Mouse (Mus musculus) stomach, embryonic 14.5 days (tissue): ENCODE data around the gene Ank3. TPM values are rescaled to one million over a fixed set of nuclear protein-coding genes. Genes with fewer than 3 reads are reported as not detected.

Experiments used
- ATAC-seq: fragments of 200-750 bp; cut with Nextera tagmentation; 2 replicates; pipeline ENCODE4 v1.8.0; 2017; ENCODE audit warnings: low read depth, moderate TSS enrichment; ENCODE audit not compliant: insufficient number of reproducible peaks, insufficient read depth, low FRiP score
- H3K27ac ChIP-seq: fragments of 300-500 bp; sonication (generic); 2 replicates; pipeline ENCODE4 v1.5.1; 2014; ENCODE audit warnings: mild to moderate bottlenecking, low read length, moderate library complexity, mixed read lengths
- H3K27me3 ChIP-seq: fragments of 300-500 bp; sonication (generic); 2 replicates; pipeline ENCODE4 v1.6.1; 2014; ENCODE audit warnings: low read length, control low read depth, mixed read lengths; ENCODE audit not compliant: control insufficient read depth, insufficient read depth
- H3K36me3 ChIP-seq: fragments of 300-500 bp; sonication (generic); 2 replicates; pipeline ENCODE4 v1.6.1; 2014; ENCODE audit warnings: mild to moderate bottlenecking, control low read depth, low read length, moderate library complexity, mixed read lengths; ENCODE audit not compliant: control insufficient read depth, insufficient read depth
- H3K4me1 ChIP-seq: fragments of 300-500 bp; sonication (generic); 2 replicates; pipeline ENCODE4 v1.6.1; 2014; ENCODE audit warnings: low read length, control low read depth, mixed read lengths; ENCODE audit not compliant: control insufficient read depth, insufficient read depth
- H3K4me2 ChIP-seq: fragments of 300-500 bp; sonication (generic); replicated peaks from 2 replicates; pipeline ENCODE4 v1.6.1; 2014; ENCODE audit warnings: low read depth, low read length, control low read depth
- H3K4me3 ChIP-seq: fragments of 300-500 bp; sonication (generic); 2 replicates; pipeline ENCODE4 v1.5.1; 2014; ENCODE audit warnings: low read depth, low read length, control low read depth
- H3K9ac ChIP-seq: fragments of 300-500 bp; sonication (generic); replicated peaks from 2 replicates; pipeline ENCODE4 v1.6.1; 2014; ENCODE audit warnings: low read depth, mild to moderate bottlenecking, control low read depth, low read length, moderate library complexity, mixed read lengths
- H3K9me3 ChIP-seq: fragments of 300-500 bp; sonication (generic); 2 replicates; pipeline ENCODE4 v1.6.1; 2016; ENCODE audit warnings: low read depth, low read length, control low read depth; ENCODE audit not compliant: control insufficient read depth
- WGBS: fragments of 180-500 bp; shearing (Covaris S2); extraction: QIAGEN DNeasy Blood & Tissue Kit; methylation state at CpG from one replicate; pipeline ENCODE4 v1.1.7; 2014; 5-methylcytosine and 5-hydroxymethylcytosine counted together
- polyA plus RNA-seq: library from polyadenylated mRNA; unstranded; fragments of >200 nt; fragmentation: Nextera tagmentation; extraction: Ambion mirVana; gene quantifications from 2 replicates; pipeline ENCODE4 v1.2.1, GENCODE M21; 2014

Gene Ank3
- polyA plus RNA-seq, 1 experiment from 2014 or later: 46.1 TPM

- WGBS: 74% methylated on average over 7 of the region's 7 CpGs
- no peak for ATAC-seq
- H3K9ac ChIP-seq: no peak overlapping the region
- H3K27ac ChIP-seq: no peak overlapping the region
- H3K4me3 ChIP-seq: no peak overlapping the region
- H3K4me2 ChIP-seq: no peak overlapping the region
- H3K9me3 ChIP-seq: no peaks in the 10 kb centered on the region
- H3K27me3 ChIP-seq: no peaks in the 10 kb centered on the region
- no peaks in the 10 kb centered on the region for H3K4me1 ChIP-seq
- H3K36me3 ChIP-seq: peaks cover 4% of the 10 kb centered on the region; the same call in 1 of the 2 replicates
Measured at GRCm38 (mm10) chr10:69962976-69963375, 564.4 kb downstream of the Ank3 start.

GRCm38 (mm10) chr10:69964611-69965010 lies 566.0 kb downstream of the Ank3 start:
- H3K9me3 ChIP-seq: no peaks in the 10 kb centered on the region
- H3K9ac ChIP-seq: no peak overlapping the region
- no peak overlapping the region for H3K4me3 ChIP-seq
- WGBS: 10% methylated on average over 5 of the region's 5 CpGs
- ATAC-seq: no peak
- H3K36me3 ChIP-seq: no peaks in the 10 kb centered on the region
- no peaks in the 10 kb centered on the region for H3K4me1 ChIP-seq
- no peaks in the 10 kb centered on the region for H3K27me3 ChIP-seq
- no peak overlapping the region for H3K4me2 ChIP-seq
- no peak overlapping the region for H3K27ac ChIP-seq

- ATAC-seq: no peak
- WGBS: 78% methylated on average over 6 of the region's 6 CpGs
- Histone ChIP-seq H3K9me3 (no peaks in the 10 kb centered on the region), H3K36me3 (no peaks in the 10 kb centered on the region), H3K27ac (no peak overlapping the region), H3K9ac (no peak overlapping the region), H3K27me3 (no peaks in the 10 kb centered on the region), H3K4me2 (no peak overlapping the region), H3K4me3 (no peak overlapping the region), H3K4me1 (no peaks in the 10 kb centered on the region)
Measured at GRCm38 (mm10) chr10:69965085-69965484, 566.5 kb downstream of the Ank3 start.

- H3K36me3 ChIP-seq: no peaks in the 10 kb centered on the region
- H3K4me1 ChIP-seq: no peaks in the 10 kb centered on the region
- no peak overlapping the region for H3K4me2 ChIP-seq
- no peaks in the 10 kb centered on the region for H3K9me3 ChIP-seq
- ATAC-seq: no peak
- no peak overlapping the region for H3K4me3 ChIP-seq
- H3K9ac ChIP-seq: no peak overlapping the region
- no peak overlapping the region for H3K27ac ChIP-seq
- WGBS: 84% methylated on average over 4 of the region's 4 CpGs
- H3K27me3 ChIP-seq: no peaks in the 10 kb centered on the region
Measured at GRCm38 (mm10) chr10:69967994-69968393, 569.4 kb downstream of the Ank3 start.

GRCm38 (mm10) chr10:69979636-69980035 lies 581.1 kb downstream of the Ank3 start:
- Histone ChIP-seq H3K4me1 (no peaks in the 10 kb centered on the region), H3K4me2 (no peak overlapping the region), H3K27ac (no peak overlapping the region), H3K9me3 (no peaks in the 10 kb centered on the region), H3K27me3 (no peaks in the 10 kb centered on the region), H3K36me3 (no peaks in the 10 kb centered on the region; the same call in 1 of the 2 replicates), H3K9ac (no peak overlapping the region), H3K4me3 (no peak overlapping the region)
- ATAC-seq: no peak
- WGBS: 91% methylated on average over 2 of the region's 2 CpGs

- WGBS: 75% methylated on average over 21 of the region's 21 CpGs
- H3K9me3 ChIP-seq: no peaks in the 10 kb centered on the region
- ATAC-seq: no peak
- no peak overlapping the region for H3K4me2 ChIP-seq
- H3K27me3 ChIP-seq: no peaks in the 10 kb centered on the region
- H3K9ac ChIP-seq: no peak overlapping the region
- H3K36me3 ChIP-seq: no peaks in the 10 kb centered on the region; the same call in 1 of the 2 replicates
- no peak overlapping the region for H3K4me3 ChIP-seq
- H3K27ac ChIP-seq: no peak overlapping the region
- H3K4me1 ChIP-seq: no peaks in the 10 kb centered on the region
Measured at GRCm38 (mm10) chr10:69981386-69982097, 583.0 kb downstream of the Ank3 start.

- 98% methylated on average over 4 of the region's 4 CpGs for WGBS
- Histone ChIP-seq H3K4me1 (no peaks in the 10 kb centered on the region), H3K4me3 (no peak overlapping the region), H3K36me3 (no peaks in the 10 kb centered on the region; the same call in 1 of the 2 replicates), H3K9ac (no peak overlapping the region), H3K27ac (no peak overlapping the region), H3K9me3 (no peaks in the 10 kb centered on the region), H3K27me3 (no peaks in the 10 kb centered on the region), H3K4me2 (no peak overlapping the region)
- no peak for ATAC-seq
Measured at GRCm38 (mm10) chr10:69982701-69983100, 584.1 kb downstream of the Ank3 start.

- Histone ChIP-seq H3K9ac (no peak overlapping the region), H3K4me1 (no peaks in the 10 kb centered on the region), H3K27ac (no peak overlapping the region), H3K27me3 (no peaks in the 10 kb centered on the region), H3K4me2 (no peak overlapping the region), H3K36me3 (no peaks in the 10 kb centered on the region; the same call in none of the 2 replicates), H3K9me3 (peaks cover 17% of the 10 kb centered on the region; the same call in 1 of the 2 replicates), H3K4me3 (no peak overlapping the region)
- 95% methylated on average over 11 of the region's 11 CpGs for WGBS
- ATAC-seq: no peak
Measured at GRCm38 (mm10) chr10:69987496-69987895, 588.9 kb downstream of the Ank3 start.

GRCm38 (mm10) chr10:69997082-69997481 lies 598.5 kb downstream of the Ank3 start:
- peaks cover 6% of the 10 kb centered on the region for H3K36me3 ChIP-seq
- H3K4me1 ChIP-seq: no peaks in the 10 kb centered on the region
- peaks cover 12% of the 10 kb centered on the region for H3K9me3 ChIP-seq
- H3K27me3 ChIP-seq: no peaks in the 10 kb centered on the region
- 75% methylated on average over 8 of the region's 8 CpGs for WGBS
- no peak overlapping the region for H3K4me3 ChIP-seq
- ATAC-seq: no peak
- no peak overlapping the region for H3K27ac ChIP-seq
- no peak overlapping the region for H3K4me2 ChIP-seq
- no peak overlapping the region for H3K9ac ChIP-seq
